Mouse (Mus musculus): ENCODE measurements around the gene Zswim3. TPM values are rescaled to one million over a fixed set of nuclear protein-coding genes. Genes with fewer than 3 reads are reported as not detected.

The Zswim3 gene
- polyA plus RNA-seq, 2 experiments: 2.4 to 3.7 TPM

GRCm38 (mm10) chr2:164856309-164857100 lies 51.6 kb downstream of the Zswim3 start:
- Histone ChIP-seq H3K36me3 (replicated peaks; ENCODE audit: control insufficient read depth, insufficient read depth, low read depth) (no peaks in the 10 kb centered on the region), H3K27me3 (ENCODE audit: control insufficient read depth, insufficient read depth, low read length) (peaks cover 45% of the 10 kb centered on the region), H3K27ac (no peak overlapping the region), H3K9ac (replicated peaks) (no peak overlapping the region), H3K9me3 (ENCODE audit: control insufficient read depth, low read length) (no peaks in the 10 kb centered on the region), H3K4me3 (ENCODE audit: insufficient read depth in 1 of 2, low read depth in 2 of 2, low read length in 2 of 2) (peak overlapping the region; percentile 39 to 44), H3K4me1 (replicated peaks; ENCODE audit: control insufficient read depth in 2 of 2, insufficient read depth in 2 of 2, low read length in 1 of 2) (no peaks in the 10 kb centered on the region; a peak in 2 of 4 replicates), H3K4me2 (ENCODE audit: low read depth) (peak overlapping the region; percentile 49)
- TF ChIP-seq EP300 (IDR thresholded peaks at IDR 0.05; ENCODE audit: low read depth) (no peak), CTCF (IDR thresholded peaks at IDR 0.05; ENCODE audit: low read depth) (no peak)
- 2% methylated on average over 42 of the region's 42 CpGs for WGBS (ENCODE audit: insufficient replicate concordance)
- no peak for DNase-seq (ENCODE audit: low read depth in 3 of 3, low spot score in 3 of 3)
- ATAC-seq (ENCODE audit: insufficient read depth): no peak

DNA sequence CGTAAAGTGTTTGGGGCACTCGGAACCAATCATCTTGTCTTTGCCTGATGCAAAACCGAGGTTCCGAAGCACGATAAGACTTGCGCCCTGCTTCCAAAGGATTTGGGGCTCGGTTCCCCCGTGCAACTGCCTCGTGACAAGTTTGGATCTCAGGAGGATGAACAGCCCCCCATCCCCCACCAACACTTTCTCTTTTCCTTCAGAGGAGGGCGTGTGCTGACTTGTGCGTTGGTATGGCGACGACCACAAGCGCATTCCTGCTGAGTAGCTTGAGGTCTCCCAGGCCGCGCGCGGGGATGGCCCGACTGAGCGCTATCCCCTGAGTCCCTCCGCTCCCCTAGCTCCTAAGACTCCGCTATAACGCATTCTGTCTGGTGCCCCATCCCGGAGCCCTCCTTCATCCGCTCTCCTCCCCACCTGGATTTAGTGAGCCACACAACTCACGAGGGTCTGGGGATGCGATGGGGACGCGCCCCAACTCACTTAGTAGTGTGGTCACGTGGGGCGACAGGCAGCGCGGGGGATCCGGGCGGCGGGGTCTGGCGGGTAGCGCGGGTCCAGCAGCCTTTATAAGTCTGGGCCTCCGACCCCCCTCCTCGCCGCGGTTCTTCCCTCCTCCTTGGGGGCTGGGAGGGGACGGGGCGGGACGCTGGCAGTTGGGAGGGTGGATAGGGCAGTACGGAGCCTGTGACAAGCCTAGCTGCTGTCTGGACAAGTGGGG lies 52.4 kb downstream of the Zswim3 start, which contains the start of gene Pltp:
Gene Pltp, minus strand, starts transcription at position 611 of the 721 bp plus-strand sequence.
- Histone ChIP-seq H3K9me3 (ENCODE audit: control insufficient read depth, low read length) (no peaks in the 10 kb centered on the region), H3K36me3 (replicated peaks; ENCODE audit: control insufficient read depth, insufficient read depth, low read depth) (no peaks in the 10 kb centered on the region), H3K9ac (replicated peaks) (no peak within 1 kb of the TSS), H3K4me3 (ENCODE audit: insufficient read depth in 1 of 2, low read depth in 2 of 2, low read length in 2 of 2) (peak within 1 kb of the TSS; percentile 39 to 44), H3K27ac (no peak within 1 kb of the TSS), H3K4me1 (replicated peaks; ENCODE audit: control insufficient read depth in 2 of 2, insufficient read depth in 2 of 2, low read length in 1 of 2) (no peaks in the 10 kb centered on the region; a peak in 2 of 4 replicates), H3K4me2 (ENCODE audit: low read depth) (peak within 1 kb of the TSS; percentile 49), H3K27me3 (ENCODE audit: control insufficient read depth, insufficient read depth, low read length) (peaks cover 45% of the 10 kb centered on the region)
- TF ChIP-seq CTCF (IDR thresholded peaks at IDR 0.05; ENCODE audit: low read depth) (no peak), EP300 (IDR thresholded peaks at IDR 0.05; ENCODE audit: low read depth) (no peak)
- ATAC-seq (ENCODE audit: insufficient read depth) (no peak), DNase-seq (ENCODE audit: low read depth in 3 of 3, low spot score in 3 of 3) (no peak)
- under 1% methylated on average over 43 of the region's 47 CpGs for WGBS (ENCODE audit: insufficient replicate concordance)

GRCm38 (mm10) chr2:164857842-164858553 lies 53.1 kb downstream of the Zswim3 start:
- Histone ChIP-seq H3K36me3 (replicated peaks; ENCODE audit: control insufficient read depth, insufficient read depth, low read depth) (no peaks in the 10 kb centered on the region), H3K4me3 (ENCODE audit: insufficient read depth in 1 of 2, low read depth in 2 of 2, low read length in 2 of 2) (peak overlapping the region in 1 of 2 experiments; percentile 39; a peak in 2 of 4 replicates), H3K9ac (replicated peaks) (no peak overlapping the region), H3K27ac (no peak overlapping the region), H3K4me2 (ENCODE audit: low read depth) (peak overlapping the region; percentile 49), H3K4me1 (replicated peaks; ENCODE audit: control insufficient read depth in 2 of 2, insufficient read depth in 2 of 2, low read length in 1 of 2) (no peaks in the 10 kb centered on the region; a peak in 2 of 4 replicates), H3K27me3 (ENCODE audit: control insufficient read depth, insufficient read depth, low read length) (peaks cover 45% of the 10 kb centered on the region), H3K9me3 (ENCODE audit: control insufficient read depth, low read length) (no peaks in the 10 kb centered on the region)
- no peak for ATAC-seq (ENCODE audit: insufficient read depth)
- no peak for DNase-seq (ENCODE audit: low read depth in 3 of 3, low spot score in 3 of 3)
- 8% methylated on average over 19 of the region's 19 CpGs for WGBS (ENCODE audit: insufficient replicate concordance)
- TF ChIP-seq CTCF (IDR thresholded peaks at IDR 0.05; ENCODE audit: low read depth) (no peak), EP300 (IDR thresholded peaks at IDR 0.05; ENCODE audit: low read depth) (no peak)

GRCm38 (mm10) chr2:164859155-164859554 lies 54.3 kb downstream of the Zswim3 start:
- Histone ChIP-seq H3K4me3 (ENCODE audit: insufficient read depth in 1 of 2, low read depth in 2 of 2, low read length in 2 of 2) (no peak overlapping the region), H3K27ac (no peak overlapping the region), H3K4me2 (ENCODE audit: low read depth) (peak overlapping the region; percentile 18)

More at GRCm38 (mm10) chr2:164859155-164859554, 54.3 kb downstream of the Zswim3 start:
- ATAC-seq (ENCODE audit: insufficient read depth): no peak
- H3K9ac ChIP-seq (replicated peaks): no peak overlapping the region
- no peaks in the 10 kb centered on the region for H3K36me3 ChIP-seq (replicated peaks; ENCODE audit: control insufficient read depth, insufficient read depth, low read depth)
- DNase-seq (ENCODE audit: low read depth in 3 of 3, low spot score in 3 of 3): no peak
- peaks cover 45% of the 10 kb centered on the region for H3K27me3 ChIP-seq (ENCODE audit: control insufficient read depth, insufficient read depth, low read length)
- TF ChIP-seq CTCF (IDR thresholded peaks at IDR 0.05; ENCODE audit: low read depth): no peak
- H3K4me1 ChIP-seq (replicated peaks; ENCODE audit: control insufficient read depth in 2 of 2, insufficient read depth in 2 of 2, low read length in 1 of 2): peaks cover 0 to under 1% of the 10 kb centered on the region in 2 experiments; a peak in 2 of 4 replicates
- H3K9me3 ChIP-seq (ENCODE audit: control insufficient read depth, low read length): no peaks in the 10 kb centered on the region
- WGBS (ENCODE audit: insufficient replicate concordance): 30% methylated on average over 2 of the region's 2 CpGs
